Mouse (Mus musculus): ENCODE results near the gene Fbxo46.

DNA sequence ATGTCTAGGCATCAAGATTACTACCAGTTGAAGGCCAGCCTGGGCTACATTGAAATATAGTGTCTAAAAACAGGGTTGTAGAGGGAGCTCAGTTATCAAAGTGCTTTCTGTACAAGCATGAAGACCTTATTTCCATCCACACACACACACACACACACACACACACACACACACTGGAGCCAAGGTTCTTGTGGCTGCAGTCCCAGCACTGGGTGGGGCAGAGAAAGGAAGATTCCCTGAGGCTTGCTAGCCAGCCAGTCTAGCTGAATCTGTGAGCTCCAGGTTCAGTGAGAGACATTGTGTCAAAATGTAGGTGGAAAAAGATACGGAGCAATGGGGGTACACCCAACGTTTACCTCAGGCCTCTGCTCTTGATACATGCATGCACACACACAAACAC lies 64.6 kb downstream of the Fbxo46 start:
- no peak for TF ChIP-seq GATA1 (IDR thresholded peaks at IDR 0.05; ENCODE audit: borderline replicate concordance, low read length)
- TF ChIP-seq FLI1 (IDR thresholded peaks at IDR 0.05; ENCODE audit: low read length): no peak

Data from megakaryocyte, embryonic 14.5 days (primary cell).